Mouse (Mus musculus): ENCODE measurements around the gene Thbs2. TPM values are rescaled to one million over a fixed set of nuclear protein-coding genes. Genes with fewer than 3 reads are reported as not detected.

Gene Thbs2
- polyA plus RNA-seq, 1 experiment, result 6.4 TPM

DNA sequence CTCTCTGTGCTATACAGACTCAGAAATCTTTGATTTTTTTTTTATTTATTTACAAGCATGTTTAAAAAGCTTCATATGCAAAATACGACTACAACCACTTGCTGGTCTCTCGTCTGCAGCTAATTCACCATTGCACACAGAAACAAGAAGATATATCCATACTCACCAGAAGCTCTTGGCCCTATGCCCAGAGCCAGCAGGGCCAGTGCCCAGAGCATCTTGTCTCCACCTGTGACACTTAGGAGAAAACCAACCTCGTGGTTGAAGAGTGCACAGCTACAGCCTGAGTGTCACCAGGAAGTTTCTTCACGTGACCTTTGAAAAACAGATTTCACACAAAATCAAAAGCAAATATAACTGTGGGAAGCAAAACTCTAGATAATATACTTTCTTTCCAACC is 2.8 kb downstream of the Thbs2 start:
- H3K27ac ChIP-seq (ENCODE audit: insufficient read depth, low read length), result no peak overlapping the region
- 59% methylated on average over 4 of the region's 4 CpGs for WGBS
- H3K4me3 ChIP-seq (ENCODE audit: extremely low read depth, insufficient read depth, insufficient read length), result no peak overlapping the region
- no peak for TF ChIP-seq POLR2A (IDR thresholded peaks at IDR 0.05; ENCODE audit: low read depth, low read length)
- no peak for TF ChIP-seq CTCF (IDR thresholded peaks at IDR 0.05; ENCODE audit: extremely low read depth, insufficient read depth, insufficient read length, insufficient replicate concordance)
- no peaks in the 10 kb centered on the region for H3K36me3 ChIP-seq (ENCODE audit: control insufficient read depth, insufficient read depth, low read length)
- DNase-seq (ENCODE audit: low read depth in 1 of 2, low spot score in 2 of 2), result no peak
- no peaks in the 10 kb centered on the region for H3K27me3 ChIP-seq (ENCODE audit: control insufficient read depth, insufficient read depth, low read length)
- no peaks in the 10 kb centered on the region for H3K4me1 ChIP-seq (ENCODE audit: control insufficient read depth, insufficient read depth, insufficient read length)

DNA sequence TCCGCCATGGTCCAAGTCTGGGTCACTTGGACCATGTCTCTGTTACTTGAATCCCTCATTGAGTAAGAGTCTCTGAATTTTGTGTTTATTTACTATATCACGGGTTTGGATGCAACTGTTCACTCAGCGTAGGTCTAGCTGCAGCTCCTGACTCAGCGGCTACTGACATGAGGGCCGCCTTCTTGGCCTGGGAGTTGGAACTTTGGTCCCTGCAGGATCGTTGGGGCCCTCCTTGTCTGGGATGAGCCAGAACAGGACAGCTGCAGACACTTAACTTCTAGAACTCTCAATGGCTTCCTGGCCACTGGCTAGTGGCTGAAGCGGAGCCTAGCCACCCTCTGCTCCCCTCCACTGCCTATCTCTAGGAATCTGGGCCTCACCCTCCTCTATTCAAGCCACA is 11.2 kb downstream of the Thbs2 start:
- H3K27ac ChIP-seq (ENCODE audit: insufficient read depth, low read length), result no peak overlapping the region
- 91% methylated on average over 7 of the region's 7 CpGs for WGBS
- TF ChIP-seq CTCF (IDR thresholded peaks at IDR 0.05; ENCODE audit: extremely low read depth, insufficient read depth, insufficient read length, insufficient replicate concordance) (no peak), POLR2A (IDR thresholded peaks at IDR 0.05; ENCODE audit: low read depth, low read length) (no peak)
- no peaks in the 10 kb centered on the region for H3K36me3 ChIP-seq (ENCODE audit: control insufficient read depth, insufficient read depth, low read length)
- DNase-seq (ENCODE audit: low read depth in 1 of 2, low spot score in 2 of 2), result no peak
- no peak overlapping the region for H3K4me3 ChIP-seq (ENCODE audit: extremely low read depth, insufficient read depth, insufficient read length)
- H3K4me1 ChIP-seq (ENCODE audit: control insufficient read depth, insufficient read depth, insufficient read length), result no peaks in the 10 kb centered on the region
- H3K27me3 ChIP-seq (ENCODE audit: control insufficient read depth, insufficient read depth, low read length), result no peaks in the 10 kb centered on the region

DNA sequence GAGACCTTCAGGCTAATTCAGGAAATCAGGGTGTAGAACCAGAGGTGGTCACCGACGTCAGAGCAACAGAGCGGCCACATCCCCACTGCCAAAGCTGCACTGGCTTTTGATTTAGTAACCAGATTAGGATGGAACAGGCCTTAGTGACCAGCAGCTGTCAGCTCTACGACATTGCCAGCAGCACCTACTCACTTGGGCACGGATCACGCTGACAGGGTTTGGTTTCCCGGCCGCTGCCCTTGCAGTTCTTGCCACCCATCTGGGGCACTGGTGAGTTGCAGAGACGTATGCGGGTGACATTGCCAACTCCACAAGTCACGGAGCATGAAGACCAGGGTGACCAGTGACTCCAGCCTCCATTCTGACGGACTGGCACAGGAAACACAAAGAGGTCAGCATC is 13.0 kb downstream of the Thbs2 start:
- Histone ChIP-seq H3K27me3 (ENCODE audit: control insufficient read depth, insufficient read depth, low read length) (no peaks in the 10 kb centered on the region), H3K4me1 (ENCODE audit: control insufficient read depth, insufficient read depth, insufficient read length) (no peaks in the 10 kb centered on the region), H3K27ac (ENCODE audit: insufficient read depth, low read length) (no peak overlapping the region), H3K36me3 (ENCODE audit: control insufficient read depth, insufficient read depth, low read length) (no peaks in the 10 kb centered on the region), H3K4me3 (ENCODE audit: extremely low read depth, insufficient read depth, insufficient read length) (no peak overlapping the region)
- no peak for TF ChIP-seq POLR2A (IDR thresholded peaks at IDR 0.05; ENCODE audit: low read depth, low read length)
- TF ChIP-seq CTCF (IDR thresholded peaks at IDR 0.05; ENCODE audit: extremely low read depth, insufficient read depth, insufficient read length, insufficient replicate concordance), result no peak
- WGBS, result 88% methylated on average over 12 of the region's 12 CpGs
- no peak for DNase-seq (ENCODE audit: low read depth in 1 of 2, low spot score in 2 of 2)

DNA sequence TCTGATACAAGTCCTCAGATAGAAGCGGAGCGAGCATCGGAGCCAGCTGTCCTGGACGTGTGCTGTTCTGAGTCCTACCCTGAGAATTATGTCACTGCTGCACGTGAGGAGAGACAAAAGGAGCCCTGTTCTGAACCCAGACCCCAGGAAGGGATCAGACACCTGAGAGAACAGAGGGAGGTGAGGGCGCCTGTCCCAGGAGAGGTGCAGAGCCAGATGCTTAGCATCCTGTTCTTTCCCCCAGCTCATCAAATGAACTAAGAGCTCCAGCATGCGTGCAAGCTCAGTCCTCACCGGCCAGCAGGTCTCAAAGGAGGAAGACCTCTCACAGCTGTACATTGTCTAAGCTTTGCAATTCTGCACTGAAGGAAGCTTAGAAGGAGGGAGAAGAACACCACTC is 16.8 kb downstream of the Thbs2 start:
- no peaks in the 10 kb centered on the region for H3K4me1 ChIP-seq (ENCODE audit: control insufficient read depth, insufficient read depth, insufficient read length)
- no peak for DNase-seq (ENCODE audit: low read depth in 1 of 2, low spot score in 2 of 2)
- H3K27me3 ChIP-seq (ENCODE audit: control insufficient read depth, insufficient read depth, low read length), result no peaks in the 10 kb centered on the region
- 81% methylated on average over 8 of the region's 8 CpGs for WGBS
- TF ChIP-seq CTCF (IDR thresholded peaks at IDR 0.05; ENCODE audit: extremely low read depth, insufficient read depth, insufficient read length, insufficient replicate concordance), result no peak
- TF ChIP-seq POLR2A (IDR thresholded peaks at IDR 0.05; ENCODE audit: low read depth, low read length), result no peak
- no peak overlapping the region for H3K4me3 ChIP-seq (ENCODE audit: extremely low read depth, insufficient read depth, insufficient read length)
- no peak overlapping the region for H3K27ac ChIP-seq (ENCODE audit: insufficient read depth, low read length)
- H3K36me3 ChIP-seq (ENCODE audit: control insufficient read depth, insufficient read depth, low read length), result no peaks in the 10 kb centered on the region

DNA sequence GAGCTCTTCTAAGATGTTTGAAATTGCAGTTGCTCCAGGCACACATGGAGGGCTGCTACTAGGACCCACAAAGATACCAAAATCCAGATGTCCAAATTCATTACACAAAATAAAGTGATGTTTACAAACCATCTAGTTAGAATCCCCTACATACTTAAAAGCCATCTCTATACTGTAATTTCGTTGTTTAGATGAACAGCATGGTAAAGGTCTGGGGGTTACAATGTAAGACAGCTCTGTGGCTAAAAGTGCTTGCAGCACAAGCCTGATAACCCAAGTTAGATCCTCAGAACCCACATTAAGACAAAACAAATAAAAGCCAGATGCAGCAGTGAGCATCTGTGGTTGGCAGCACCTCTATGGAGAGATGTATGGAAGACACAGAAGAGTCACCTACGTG is 18.5 kb downstream of the Thbs2 start:
- no peak for DNase-seq (ENCODE audit: low read depth in 1 of 2, low spot score in 2 of 2)

DNA sequence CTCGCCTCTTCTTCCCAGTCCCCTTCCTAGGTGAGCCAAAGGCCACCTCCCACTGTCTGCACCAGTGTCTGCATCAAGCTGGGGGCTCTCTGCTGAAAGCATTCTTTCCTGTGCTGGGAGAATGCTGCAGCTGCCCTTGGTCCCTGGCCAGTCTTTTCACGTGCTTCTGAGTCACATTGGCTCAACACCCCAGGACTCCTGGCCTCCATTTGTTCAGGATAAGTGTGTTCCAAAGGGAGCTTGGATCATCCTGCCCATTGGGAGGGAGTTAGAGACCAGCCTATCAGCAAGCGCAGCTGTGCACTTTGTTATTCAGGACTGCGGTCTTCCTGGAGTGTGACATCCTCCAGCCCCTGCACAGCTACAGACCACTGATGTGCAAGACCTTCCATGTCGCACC is 21.6 kb downstream of the Thbs2 start:
- no peaks in the 10 kb centered on the region for H3K4me1 ChIP-seq (ENCODE audit: control insufficient read depth, insufficient read depth, insufficient read length)
- WGBS, result 56% methylated on average over 5 of the region's 5 CpGs

More for the DNA sequence above, 18.5 kb downstream of the Thbs2 start:
- WGBS, result 71% methylated on average over 2 of the region's 2 CpGs
- TF ChIP-seq POLR2A (IDR thresholded peaks at IDR 0.05; ENCODE audit: low read depth, low read length), result no peak
- TF ChIP-seq CTCF (IDR thresholded peaks at IDR 0.05; ENCODE audit: extremely low read depth, insufficient read depth, insufficient read length, insufficient replicate concordance), result no peak
- H3K4me1 ChIP-seq (ENCODE audit: control insufficient read depth, insufficient read depth, insufficient read length), result no peaks in the 10 kb centered on the region
- no peak overlapping the region for H3K27ac ChIP-seq (ENCODE audit: insufficient read depth, low read length)
- no peak overlapping the region for H3K4me3 ChIP-seq (ENCODE audit: extremely low read depth, insufficient read depth, insufficient read length)
- no peaks in the 10 kb centered on the region for H3K36me3 ChIP-seq (ENCODE audit: control insufficient read depth, insufficient read depth, low read length)
- H3K27me3 ChIP-seq (ENCODE audit: control insufficient read depth, insufficient read depth, low read length), result no peaks in the 10 kb centered on the region

DNA sequence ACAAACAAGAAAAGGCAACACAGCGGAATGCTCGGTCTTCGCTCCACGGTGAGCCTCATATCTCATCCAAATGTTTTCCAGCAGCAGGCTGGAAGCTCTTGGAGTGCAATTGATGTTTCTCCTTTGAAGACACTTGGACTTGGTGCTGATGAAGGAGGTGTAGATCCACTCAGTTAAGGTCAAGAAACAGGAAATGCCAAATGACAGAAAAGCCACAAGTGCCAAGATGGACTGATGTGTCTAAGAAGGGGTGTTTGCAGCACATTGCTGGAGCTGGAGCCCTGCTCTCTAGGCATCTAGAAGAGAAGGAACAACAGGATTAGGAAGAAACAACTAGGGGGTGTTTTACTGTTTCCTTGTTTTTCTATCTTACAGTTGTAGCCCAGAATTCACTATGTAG is 26.8 kb downstream of the Thbs2 start:
- Histone ChIP-seq H3K4me3 (ENCODE audit: extremely low read depth, insufficient read depth, insufficient read length) (no peak overlapping the region), H3K27me3 (ENCODE audit: control insufficient read depth, insufficient read depth, low read length) (no peaks in the 10 kb centered on the region), H3K27ac (ENCODE audit: insufficient read depth, low read length) (no peak overlapping the region), H3K4me1 (ENCODE audit: control insufficient read depth, insufficient read depth, insufficient read length) (no peaks in the 10 kb centered on the region), H3K36me3 (ENCODE audit: control insufficient read depth, insufficient read depth, low read length) (no peaks in the 10 kb centered on the region)
- TF ChIP-seq CTCF (IDR thresholded peaks at IDR 0.05; ENCODE audit: extremely low read depth, insufficient read depth, insufficient read length, insufficient replicate concordance), result no peak
- no peak for TF ChIP-seq POLR2A (IDR thresholded peaks at IDR 0.05; ENCODE audit: low read depth, low read length)
- 87% methylated on average over 4 of the region's 4 CpGs for WGBS
- no peak for DNase-seq (ENCODE audit: low read depth in 1 of 2, low spot score in 2 of 2)

More for the DNA sequence above, 21.6 kb downstream of the Thbs2 start:
- no peak for DNase-seq (ENCODE audit: low read depth in 1 of 2, low spot score in 2 of 2)
- no peaks in the 10 kb centered on the region for H3K36me3 ChIP-seq (ENCODE audit: control insufficient read depth, insufficient read depth, low read length)
- H3K4me3 ChIP-seq (ENCODE audit: extremely low read depth, insufficient read depth, insufficient read length), result no peak overlapping the region
- TF ChIP-seq POLR2A (IDR thresholded peaks at IDR 0.05; ENCODE audit: low read depth, low read length) (no peak), CTCF (IDR thresholded peaks at IDR 0.05; ENCODE audit: extremely low read depth, insufficient read depth, insufficient read length, insufficient replicate concordance) (no peak)
- H3K27me3 ChIP-seq (ENCODE audit: control insufficient read depth, insufficient read depth, low read length), result no peaks in the 10 kb centered on the region
- H3K27ac ChIP-seq (ENCODE audit: insufficient read depth, low read length), result no peak overlapping the region
